Mouse (Mus musculus) testis, adult 2 months (tissue): ENCODE data around the gene Slc8a3. TPM values are rescaled to one million over a fixed set of nuclear protein-coding genes. Genes with fewer than 3 reads are reported as not detected.
A peak's percentile ranks its signal among the peaks of the same experiment; 100 is the strongest.

Experiments used
- H3K27ac ChIP-seq: fragments of 200-500 bp; 2 replicates; pipeline ENCODE4 v1.5.1; 2012; ENCODE audit warnings: low read depth, low read length; ENCODE audit not compliant: control insufficient read depth, insufficient read depth
- H3K27me3 ChIP-seq: fragments of 200-500 bp; 2 replicates; pipeline ENCODE4 v1.6.1; 2012; ENCODE audit warnings: mild to moderate bottlenecking, low read length, moderate library complexity; ENCODE audit not compliant: control insufficient read depth, insufficient read depth
- H3K36me3 ChIP-seq: fragments of 200-500 bp; 2 replicates; pipeline ENCODE4 v1.6.1; 2012; ENCODE audit warnings: mild to moderate bottlenecking, low read length; ENCODE audit not compliant: control insufficient read depth, insufficient read depth
- H3K4me1 ChIP-seq: fragments of 200-500 bp; 2 replicates; pipeline ENCODE4 v1.6.1; 2012; ENCODE audit warnings: low read length; ENCODE audit not compliant: control insufficient read depth, insufficient read depth
- H3K4me3 ChIP-seq: fragments of 200-500 bp; 2 replicates; pipeline ENCODE4 v1.5.1; 2012; ENCODE audit warnings: low read depth, mild to moderate bottlenecking, low read length, moderate library complexity, mixed read lengths; ENCODE audit not compliant: control insufficient read depth
- CTCF ChIP-seq: fragments of 200-500 bp; IDR thresholded peaks from 2 replicates; pipeline ENCODE4 v1.5.1; 2012; ENCODE audit warnings: low read depth, mild to moderate bottlenecking, inconsistent platforms, low read length, moderate library complexity; ENCODE audit not compliant: control insufficient read depth, insufficient read depth, insufficient replicate concordance
- POLR2A ChIP-seq: fragments of 200-500 bp; IDR thresholded peaks from 2 replicates; pipeline ENCODE4 v1.6.1; 2012; ENCODE audit warnings: low read depth, mild to moderate bottlenecking, inconsistent platforms, low read length, moderate library complexity; ENCODE audit not compliant: control insufficient read depth
- polyA plus RNA-seq: library from polyadenylated mRNA; depleted of rRNA; stranded (reverse); fragments of >200 nt; gene quantifications from 2 replicates; pipeline ENCODE4 v1.2.3, GENCODE M21; 2012

The Slc8a3 gene
- polyA plus RNA-seq, 1 experiment: 0.07 TPM

- no peaks in the 10 kb centered on the region for H3K4me1 ChIP-seq
- TF ChIP-seq POLR2A: no peak
- TF ChIP-seq CTCF: no peak
- H3K27me3 ChIP-seq: no peaks in the 10 kb centered on the region
- no peak overlapping the region for H3K27ac ChIP-seq
- no peaks in the 10 kb centered on the region for H3K36me3 ChIP-seq
- no peak overlapping the region for H3K4me3 ChIP-seq
These were observed 109.7 kb downstream of the Slc8a3 start for GRCm38 (mm10) chr12:81223276-81223675.

GRCm38 (mm10) chr12:81219339-81219738 lies 113.6 kb downstream of the Slc8a3 start:
- no peaks in the 10 kb centered on the region for H3K36me3 ChIP-seq
- H3K27me3 ChIP-seq: no peaks in the 10 kb centered on the region
- no peak overlapping the region for H3K27ac ChIP-seq
- no peaks in the 10 kb centered on the region for H3K4me1 ChIP-seq
- H3K4me3 ChIP-seq: no peak overlapping the region
- TF ChIP-seq POLR2A: no peak
- TF ChIP-seq CTCF: no peak

GRCm38 (mm10) chr12:81208559-81208958 lies 124.4 kb downstream of the Slc8a3 start:
- Histone ChIP-seq H3K36me3 (no peaks in the 10 kb centered on the region), H3K27ac (no peak overlapping the region), H3K4me3 (no peak overlapping the region), H3K4me1 (no peaks in the 10 kb centered on the region), H3K27me3 (no peaks in the 10 kb centered on the region)
- TF ChIP-seq POLR2A (no peak), CTCF (no peak)

GRCm38 (mm10) chr12:81205619-81206560 lies 127.1 kb downstream of the Slc8a3 start:
- no peak for TF ChIP-seq POLR2A
- no peak for TF ChIP-seq CTCF
- H3K27me3 ChIP-seq: no peaks in the 10 kb centered on the region
- no peaks in the 10 kb centered on the region for H3K4me1 ChIP-seq
- H3K27ac ChIP-seq: no peak overlapping the region
- no peak overlapping the region for H3K4me3 ChIP-seq
- H3K36me3 ChIP-seq: no peaks in the 10 kb centered on the region

GRCm38 (mm10) chr12:81203226-81203625 lies 129.8 kb downstream of the Slc8a3 start:
- TF ChIP-seq CTCF (no peak), POLR2A (no peak)
- no peaks in the 10 kb centered on the region for H3K36me3 ChIP-seq
- H3K27ac ChIP-seq: no peak overlapping the region
- peaks cover 2% of the 10 kb centered on the region; the same call in 1 of the 2 replicates for H3K4me1 ChIP-seq
- H3K27me3 ChIP-seq: no peaks in the 10 kb centered on the region
- H3K4me3 ChIP-seq: no peak overlapping the region

- Histone ChIP-seq H3K4me3 (no peak overlapping the region), H3K4me1 (peaks cover 2% of the 10 kb centered on the region; the same call in 1 of the 2 replicates), H3K36me3 (no peaks in the 10 kb centered on the region), H3K27ac (no peak overlapping the region), H3K27me3 (no peaks in the 10 kb centered on the region)
- TF ChIP-seq POLR2A (no peak), CTCF (peak; percentile 81; the same call in 1 of the 2 replicates)
These were observed 133.6 kb downstream of the Slc8a3 start for GRCm38 (mm10) chr12:81199280-81199955.

- TF ChIP-seq CTCF (no peak), POLR2A (no peak)
- Histone ChIP-seq H3K36me3 (no peaks in the 10 kb centered on the region), H3K27me3 (no peaks in the 10 kb centered on the region), H3K4me1 (peaks cover 2% of the 10 kb centered on the region; the same call in 1 of the 2 replicates), H3K27ac (no peak overlapping the region), H3K4me3 (no peak overlapping the region)
These were observed 135.4 kb downstream of the Slc8a3 start for GRCm38 (mm10) chr12:81197468-81198075.
